Mouse (Mus musculus) kidney, adult 2 months (tissue): ENCODE measurements around the gene Lamb2.

Experiments used
- CTCF ChIP-seq: fragments of 200-500 bp; conservative IDR thresholded peaks from 2 replicates; pipeline ENCODE4 v1.5.1; 2011; ENCODE audit warnings: low read depth, mild to moderate bottlenecking, control low read depth, low read length, moderate library complexity, mixed read lengths; ENCODE audit not compliant: insufficient read depth, insufficient read length
- POLR2A ChIP-seq: fragments of 200-500 bp; IDR thresholded peaks from one replicate; pipeline ENCODE4 v1.6.1; 2011; ENCODE audit warnings: low read depth, low read length, control low read depth

DNA sequence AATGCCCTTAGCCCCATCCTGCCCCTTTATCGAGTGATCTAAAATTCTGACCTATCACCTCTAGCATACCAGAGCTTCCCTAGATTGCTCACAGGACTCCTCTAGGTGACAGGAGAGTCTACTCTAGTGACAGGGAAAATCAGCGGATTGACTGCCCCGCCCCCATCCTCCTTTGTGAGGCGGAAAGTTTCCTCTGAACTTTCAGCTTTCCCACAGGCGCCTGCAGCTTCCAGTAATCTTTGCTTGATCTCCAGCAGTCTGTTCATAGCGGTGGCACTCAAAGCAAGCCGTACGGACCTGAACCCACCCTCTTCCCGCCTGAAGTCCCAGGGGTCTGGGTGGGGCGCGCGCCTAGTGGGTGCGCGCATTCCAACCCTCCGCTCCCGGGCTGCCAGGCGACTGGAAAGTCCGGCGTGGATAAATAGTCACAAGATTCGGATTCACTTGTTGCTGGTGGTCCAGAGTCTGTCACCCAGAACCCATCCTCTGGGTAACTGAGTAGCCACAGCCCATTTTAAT, 839 bp upstream of the Lamb2 start:
- no peak for TF ChIP-seq CTCF
- no peak for TF ChIP-seq POLR2A
